Mouse (Mus musculus): ENCODE measurements around the gene Btnl2.

The Btnl2 gene

DNA sequence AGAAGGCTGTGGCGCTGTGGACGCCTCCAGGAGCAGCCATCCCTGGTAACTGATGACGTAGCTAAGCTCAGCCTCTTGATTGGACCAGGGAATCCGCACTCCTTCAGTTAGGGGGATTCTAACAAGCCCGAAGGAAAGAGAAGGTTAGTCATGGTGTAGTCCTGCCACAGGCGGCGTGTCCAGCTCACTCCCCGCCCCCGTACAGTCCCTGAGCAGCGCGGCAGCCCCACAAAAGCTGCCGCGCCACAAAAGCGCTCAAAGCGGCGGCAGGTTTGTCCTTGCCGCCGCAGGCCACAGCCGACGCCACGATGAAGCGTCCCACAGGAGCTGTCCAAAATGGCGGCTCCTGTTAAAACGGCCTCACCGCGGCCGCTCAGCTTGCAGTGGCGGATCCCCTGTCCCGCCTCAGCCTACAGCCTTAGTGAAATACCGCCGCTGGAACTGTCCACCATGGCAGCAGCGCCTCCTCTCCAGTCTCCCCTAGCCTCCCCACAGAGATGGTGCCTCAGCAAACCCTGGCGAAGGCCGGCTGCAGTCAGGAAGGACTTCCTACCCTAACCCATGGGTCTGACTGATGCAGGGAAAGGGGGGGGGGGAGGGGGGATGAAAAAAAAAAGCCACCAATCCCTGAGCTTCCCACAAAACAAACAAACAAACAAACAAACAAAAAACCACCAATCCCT lies 44.2 kb downstream of the Btnl2 start, which contains the start of gene BC051142:
TSS of gene BC051142 (plus strand) at position 110 of the 683 bp plus-strand sequence.
- peak; percentile 61 for DNase-seq (ENCODE audit: low spot score)

GRCm38 (mm10) chr17:34399394-34399715 lies 44.7 kb downstream of the Btnl2 start:
- DNase-seq (ENCODE audit: low spot score), result no peak

GRCm38 (mm10) chr17:34411117-34411516 lies 56.5 kb downstream of the Btnl2 start:
- peak; percentile 36 for DNase-seq (ENCODE audit: low spot score)
